Mouse (Mus musculus) hindlimb bud, embryonic 11.5 days (tissue): Measurements from ENCODE around the gene Sall4.
"Not testable (repeated sequence)": the region's sequence is repeated elsewhere in the genome, so short reads cannot be mapped to it uniquely, and the experiment has no call there.

Source experiments
- DNase-seq: peaks from one replicate; pipeline ENCODE4 v3.0.0-alpha.2; 2012; ENCODE audit warnings: low read depth, low spot score; ENCODE audit errors: extremely low spot score

Sall4 gene

DNA sequence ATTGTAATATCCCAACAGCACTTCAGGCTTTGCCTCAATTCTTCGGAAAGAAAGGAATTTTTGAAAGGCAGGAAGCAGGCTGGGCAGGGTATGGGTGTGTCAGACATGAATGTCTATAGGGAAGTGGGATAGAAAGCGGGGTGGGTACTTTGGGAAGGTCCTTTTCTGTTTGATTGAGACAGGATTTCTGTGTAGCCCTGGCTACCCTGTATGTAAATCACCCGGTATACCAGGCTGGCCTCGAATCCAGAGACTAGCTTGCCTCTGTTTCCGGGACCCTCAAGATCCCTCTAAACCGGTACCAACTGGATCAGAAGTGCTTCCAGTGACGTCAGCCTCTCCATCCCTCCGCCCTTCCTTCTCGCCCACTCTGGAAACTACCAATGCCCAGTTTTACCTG lies 6.6 kb downstream of the Sall4 start:
- no peak for DNase-seq

DNA sequence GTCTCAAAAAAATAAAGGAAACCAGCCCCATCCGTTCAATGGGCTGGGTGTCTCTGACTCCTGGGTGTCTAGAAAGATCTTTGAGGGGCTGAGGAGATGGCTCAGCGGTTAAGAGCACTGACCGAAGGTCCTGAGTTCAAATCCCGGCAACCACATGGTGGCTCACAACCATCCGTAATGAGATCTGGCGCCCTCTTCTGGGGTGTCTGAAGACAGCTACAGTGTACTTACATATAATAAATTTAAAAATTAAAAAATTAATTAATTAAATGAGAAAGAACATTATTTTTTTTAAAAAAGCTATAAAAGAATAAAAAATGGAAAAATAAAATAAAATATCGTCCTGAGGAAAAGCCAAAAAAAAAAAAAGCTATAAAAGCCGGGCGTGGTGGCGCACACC lies 23.3 kb downstream of the Sall4 start:
- not testable (repeated sequence) for DNase-seq

DNA sequence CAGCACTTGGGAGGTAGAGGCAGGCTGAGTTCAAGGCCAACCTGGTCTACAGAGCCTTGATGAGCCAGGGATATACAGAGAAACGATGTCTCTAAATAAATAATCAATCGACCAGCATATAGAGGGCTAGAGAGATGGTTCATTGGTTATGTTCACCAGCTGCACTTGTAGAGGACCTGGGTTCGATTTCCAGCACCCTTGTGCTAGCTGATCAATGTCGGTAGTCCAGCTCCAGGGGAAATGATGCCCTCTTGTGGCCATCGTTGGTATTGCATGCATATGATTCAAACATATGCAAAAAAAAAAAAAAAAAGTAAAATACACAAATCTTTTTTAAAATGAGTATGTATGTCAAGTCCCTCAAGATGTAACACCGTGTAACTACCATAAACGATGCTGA lies 25.1 kb downstream of the Sall4 start:
- no peak for DNase-seq

DNA sequence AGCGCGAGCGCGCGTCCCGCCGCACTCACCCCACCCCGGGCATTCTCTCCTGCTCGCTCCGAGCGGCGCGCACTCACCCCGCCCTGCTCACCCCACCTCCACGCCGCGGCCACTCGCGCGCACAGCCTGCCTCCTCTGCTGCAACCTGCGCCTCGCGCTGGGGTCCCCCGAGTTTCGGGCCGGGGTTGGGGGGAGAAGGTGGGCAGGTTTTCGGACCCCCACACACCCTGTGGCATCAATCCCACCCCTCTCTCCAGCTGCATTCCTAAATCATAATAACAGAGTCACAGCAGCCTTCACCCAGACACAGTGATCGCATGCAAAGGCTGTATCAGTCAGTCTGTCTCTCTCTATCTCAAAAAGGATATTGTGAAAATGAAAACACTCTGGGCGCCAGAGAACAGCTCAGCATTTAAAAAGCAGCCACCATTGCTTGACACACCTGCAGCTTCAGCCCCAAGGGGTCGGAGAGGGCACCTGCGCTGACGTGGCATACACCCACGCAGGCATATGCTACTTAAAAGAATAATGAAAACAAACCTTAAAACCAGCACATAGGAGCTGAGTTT lies 25.6 kb downstream of the Sall4 start, which contains the start of gene Atp9a:
TSS of gene Atp9a (minus strand) at position 351 of the 569 bp plus-strand sequence.
- no peak for DNase-seq

DNA sequence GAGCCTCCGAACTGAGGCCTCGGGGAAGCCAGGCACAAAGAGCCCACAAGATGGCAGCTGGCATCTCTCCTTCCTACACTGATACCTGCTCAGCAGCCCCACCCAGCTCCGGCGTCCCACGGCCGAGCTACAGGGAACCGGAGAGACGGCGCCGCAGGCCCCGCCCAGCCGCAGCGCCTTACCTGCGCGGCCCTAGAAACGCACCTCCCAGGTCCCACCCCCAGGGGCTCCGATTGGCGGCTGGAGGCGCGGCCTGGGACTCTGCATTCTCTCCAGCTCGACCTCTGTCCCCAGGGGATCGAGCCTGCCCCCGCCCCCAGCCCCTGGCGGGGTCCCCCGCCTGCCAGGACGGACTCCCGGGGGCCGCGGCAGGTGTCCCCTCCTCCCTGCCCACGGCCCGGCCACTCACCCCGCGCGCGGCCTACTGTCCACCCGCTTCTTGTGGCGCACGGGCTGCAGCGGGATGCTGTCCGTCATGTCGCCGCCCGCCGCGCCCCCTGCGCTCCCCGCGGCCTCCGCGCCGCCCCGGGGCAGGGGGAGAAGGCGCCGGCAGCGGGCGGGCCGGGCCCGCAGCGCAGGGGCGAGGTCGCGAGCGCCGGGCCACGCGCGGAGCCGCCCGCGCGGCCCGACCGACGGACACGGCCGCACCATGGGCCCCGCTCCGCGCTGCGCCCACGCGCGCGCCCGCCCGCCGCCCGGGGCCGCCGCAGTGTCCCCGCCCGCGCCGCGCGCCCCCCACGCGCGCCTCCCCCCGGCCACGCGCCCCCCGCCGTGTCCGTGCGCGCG lies 26.3 kb downstream of the Sall4 start:
- DNase-seq = no peak

DNA sequence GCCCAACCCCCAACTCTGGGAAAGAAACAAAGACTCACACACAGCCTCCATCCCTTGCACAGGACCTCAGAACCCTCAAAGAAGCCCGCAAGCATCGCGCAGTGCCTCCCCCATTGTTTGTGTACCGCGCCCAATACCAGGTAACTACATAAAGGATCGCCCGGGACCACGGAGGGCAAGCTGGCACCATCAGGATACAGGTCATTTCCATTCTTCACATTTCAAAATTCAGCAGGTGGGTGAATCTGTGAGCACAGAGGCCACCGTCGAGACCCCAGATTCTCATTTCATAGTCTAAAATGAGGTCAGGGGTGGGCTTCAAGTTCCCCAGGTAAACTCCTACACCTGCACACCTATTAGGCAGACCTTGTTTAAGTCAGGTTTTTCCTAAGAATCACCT lies 27.2 kb downstream of the Sall4 start:
- DNase-seq = no peak

DNA sequence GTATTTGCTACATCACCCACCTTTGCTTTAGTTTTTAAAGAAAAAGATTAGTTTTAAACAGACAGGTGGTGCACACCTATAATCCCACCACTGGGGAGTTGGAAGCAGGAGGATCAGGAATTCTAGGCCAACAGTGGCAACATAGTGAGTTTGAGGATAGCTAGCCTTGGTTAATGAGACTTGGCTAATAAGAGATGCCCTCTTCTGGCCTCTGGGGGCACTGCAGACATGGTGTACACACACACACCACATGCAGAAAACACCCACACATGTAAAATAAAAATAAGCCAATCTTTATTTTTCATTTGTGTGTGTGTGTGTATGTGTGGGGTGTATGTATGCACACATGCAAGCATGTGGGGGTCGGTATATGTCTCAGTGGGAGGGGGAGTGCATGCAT lies 28.9 kb downstream of the Sall4 start:
- DNase-seq = no peak

DNA sequence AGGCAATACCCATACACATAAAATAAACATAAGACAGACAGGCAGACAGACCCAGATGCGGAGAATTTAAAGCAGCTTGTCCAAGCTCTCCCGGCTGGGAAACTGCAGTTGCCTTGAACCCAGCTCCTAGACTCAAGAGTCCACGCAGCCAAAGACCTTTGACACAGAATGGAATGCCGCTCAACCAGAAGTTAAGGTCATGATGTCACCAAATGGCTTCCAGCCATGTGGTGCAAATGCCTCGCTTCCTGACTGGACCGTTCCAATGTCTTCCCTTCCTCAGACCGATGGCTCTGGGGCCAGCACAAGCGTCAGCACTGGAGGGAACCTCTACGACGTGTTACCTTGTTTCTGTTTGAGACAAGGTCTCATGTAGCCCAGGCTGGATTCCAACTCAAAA lies 29.9 kb downstream of the Sall4 start:
- no peak for DNase-seq

DNA sequence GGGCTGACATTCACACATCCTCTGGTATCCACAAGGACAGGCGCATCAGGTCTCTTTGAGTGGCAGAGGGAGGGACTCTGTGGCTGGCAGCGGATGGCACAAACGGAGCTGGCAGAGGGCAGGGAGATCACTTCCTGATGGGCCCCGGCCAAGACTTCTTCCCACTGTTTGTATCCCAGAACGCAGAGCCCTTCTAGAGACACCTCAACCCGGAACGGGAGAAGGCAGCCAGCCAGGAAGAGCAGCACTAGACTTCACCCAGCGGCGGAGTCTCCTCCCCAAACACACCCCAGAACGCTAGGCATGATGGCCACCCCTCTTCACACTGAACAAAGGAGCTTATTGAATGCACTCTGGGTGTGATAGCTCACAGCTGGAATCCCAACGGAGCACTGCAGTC lies 33.7 kb downstream of the Sall4 start:
- DNase-seq = no peak

DNA sequence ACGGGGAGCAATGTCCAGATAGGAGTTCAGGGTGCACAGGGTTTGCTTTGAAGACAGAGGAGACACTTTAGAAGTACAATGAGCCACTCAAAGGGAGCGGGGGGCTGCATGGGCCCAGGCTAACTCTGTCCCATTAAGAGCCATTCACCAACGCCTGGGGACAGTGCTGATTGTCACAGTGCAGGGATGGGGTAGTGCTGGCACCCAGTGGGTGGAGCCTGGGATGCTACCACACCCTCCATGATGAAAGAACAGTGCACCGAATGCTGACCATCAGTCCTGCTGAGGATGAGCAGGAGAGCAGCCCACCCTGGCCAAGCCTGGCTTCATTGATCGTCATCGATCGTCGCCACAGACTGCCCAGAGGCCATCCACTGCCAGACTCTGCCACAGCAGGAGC lies 36.5 kb downstream of the Sall4 start:
- DNase-seq = no peak

DNA sequence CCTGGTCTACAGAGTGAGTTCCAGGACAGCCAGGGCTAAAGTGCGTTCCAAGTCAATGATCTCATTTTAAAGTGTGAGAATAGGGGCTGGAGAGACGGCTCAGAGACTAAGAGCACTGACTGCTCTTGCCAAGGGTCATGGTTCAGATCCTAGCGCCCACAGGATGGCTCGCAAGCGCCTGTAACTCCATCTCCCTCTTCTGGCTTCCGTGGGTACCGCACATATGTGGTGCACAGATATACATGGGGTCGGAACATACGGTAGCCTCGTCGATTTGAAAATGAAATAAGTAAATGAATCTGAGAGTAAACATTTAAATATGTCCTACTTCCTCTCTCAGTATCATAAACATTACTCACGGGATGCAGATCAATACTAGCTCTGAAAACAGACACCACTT lies 38.0 kb downstream of the Sall4 start:
- no peak for DNase-seq

DNA sequence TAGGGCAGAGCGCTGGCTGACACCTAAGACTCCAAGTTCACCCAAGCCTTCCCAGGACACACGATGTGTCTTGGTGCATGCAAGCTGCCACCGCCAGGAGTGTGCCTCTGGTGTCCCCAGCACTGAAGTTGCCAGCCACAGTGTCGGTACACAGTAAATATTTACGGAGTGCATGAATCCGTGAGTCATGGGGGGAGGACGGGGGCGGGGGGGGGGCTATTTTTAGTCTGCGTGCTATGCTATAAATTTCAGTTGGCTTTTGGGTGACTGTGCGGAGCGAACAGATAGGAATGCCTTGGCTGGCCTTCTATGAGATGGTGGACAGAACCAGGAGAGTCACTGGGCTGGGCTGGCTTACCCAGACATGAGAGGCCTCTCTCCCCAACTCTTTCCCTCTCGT lies 39.7 kb downstream of the Sall4 start:
- no peak for DNase-seq

DNA sequence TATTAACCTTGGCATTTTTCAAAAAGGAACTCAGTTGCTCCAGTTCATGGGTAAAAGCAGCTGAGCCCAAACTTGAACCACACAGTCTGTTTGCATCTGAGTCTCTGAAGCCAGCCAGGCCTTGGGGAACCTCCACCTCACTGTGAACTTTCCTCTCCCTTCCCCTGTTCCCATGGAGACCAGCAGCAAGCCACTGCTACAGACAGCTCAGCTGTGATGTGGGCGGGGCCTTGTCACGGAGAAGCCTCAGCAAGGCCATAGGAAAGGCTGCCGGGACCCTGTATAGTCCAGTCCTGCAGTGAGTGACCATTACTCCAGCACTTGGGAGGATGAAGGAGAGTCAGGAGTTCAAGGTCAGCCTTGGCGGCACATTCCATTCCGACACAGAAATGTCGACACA lies 41.7 kb downstream of the Sall4 start:
- DNase-seq = no peak

DNA sequence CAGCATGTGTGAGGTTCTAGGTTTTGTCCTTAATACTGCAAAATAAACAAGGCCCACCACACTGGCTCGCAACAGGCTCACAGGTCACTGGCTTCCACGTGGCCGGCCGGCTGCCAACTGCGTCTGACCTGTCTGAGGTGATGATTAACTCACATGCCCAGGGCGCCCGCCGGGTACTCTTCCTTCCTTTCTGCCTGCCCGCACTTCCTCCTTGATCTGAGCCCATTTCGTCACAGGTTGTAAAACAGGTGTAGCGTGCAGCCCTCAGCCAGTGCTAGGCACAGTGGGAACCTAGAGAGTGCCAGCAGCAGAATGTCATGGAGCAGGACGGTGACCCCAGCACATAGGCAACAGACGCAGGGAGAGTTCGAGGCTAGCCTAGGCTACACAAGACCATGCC lies 46.4 kb downstream of the Sall4 start:
- DNase-seq = no peak

DNA sequence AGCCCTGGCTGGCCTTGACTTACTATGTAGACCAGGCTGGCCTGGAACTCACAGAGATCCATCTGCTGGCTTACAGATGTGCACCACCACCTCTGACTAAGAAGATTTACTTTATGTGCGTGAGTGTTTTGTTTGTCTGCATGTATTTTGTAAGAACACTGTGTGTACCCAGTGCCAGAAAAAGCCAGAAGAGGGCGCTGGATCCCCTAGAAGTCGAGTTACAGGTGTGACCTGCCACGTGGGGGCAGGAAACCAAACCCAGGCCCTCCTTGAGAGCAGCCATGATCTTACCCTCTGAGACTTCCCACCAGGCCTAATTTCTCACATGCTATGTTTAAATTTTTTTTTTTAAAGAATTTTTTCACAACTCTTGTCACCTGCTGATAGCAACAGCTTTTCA lies 48.0 kb downstream of the Sall4 start:
- no peak for DNase-seq

DNA sequence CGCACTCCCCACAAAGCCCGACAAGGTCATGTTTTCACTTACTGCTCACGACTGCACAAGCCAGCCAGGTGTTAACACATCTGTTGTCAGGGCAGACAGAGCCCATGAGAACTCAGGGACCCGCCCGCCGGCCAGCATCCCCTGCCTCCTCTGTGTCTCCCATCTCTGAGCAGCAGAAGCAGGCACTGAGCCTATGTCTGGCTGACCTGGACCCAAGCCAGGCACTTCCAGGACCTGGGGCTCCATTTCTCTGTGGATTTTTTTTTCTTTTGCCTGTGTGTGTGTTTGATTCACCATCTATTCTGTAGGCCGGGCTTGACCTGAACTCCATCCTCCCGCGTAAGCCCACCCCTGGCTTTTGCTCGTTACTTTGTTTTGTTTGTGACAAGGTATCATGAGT lies 49.0 kb downstream of the Sall4 start:
- DNase-seq = no peak

DNA sequence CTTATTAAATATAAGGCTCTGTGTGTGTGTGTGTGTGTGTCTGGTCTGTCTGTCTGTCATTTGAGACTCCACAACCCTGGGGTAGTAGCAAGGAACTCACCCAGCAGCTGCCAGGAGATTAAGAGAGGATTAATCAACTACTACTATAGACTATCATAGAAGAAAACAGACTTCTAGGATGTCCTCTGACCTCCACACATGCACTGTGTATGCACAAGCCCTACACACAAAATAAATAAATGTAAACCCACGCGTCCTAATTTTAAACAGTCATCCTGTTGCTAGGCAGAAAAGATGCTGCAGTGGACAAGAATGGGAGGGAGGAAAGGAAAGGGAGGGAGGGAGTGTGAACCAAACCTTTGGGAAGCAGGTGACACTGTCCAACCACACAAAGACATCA lies 49.5 kb downstream of the Sall4 start:
- DNase-seq = no peak

DNA sequence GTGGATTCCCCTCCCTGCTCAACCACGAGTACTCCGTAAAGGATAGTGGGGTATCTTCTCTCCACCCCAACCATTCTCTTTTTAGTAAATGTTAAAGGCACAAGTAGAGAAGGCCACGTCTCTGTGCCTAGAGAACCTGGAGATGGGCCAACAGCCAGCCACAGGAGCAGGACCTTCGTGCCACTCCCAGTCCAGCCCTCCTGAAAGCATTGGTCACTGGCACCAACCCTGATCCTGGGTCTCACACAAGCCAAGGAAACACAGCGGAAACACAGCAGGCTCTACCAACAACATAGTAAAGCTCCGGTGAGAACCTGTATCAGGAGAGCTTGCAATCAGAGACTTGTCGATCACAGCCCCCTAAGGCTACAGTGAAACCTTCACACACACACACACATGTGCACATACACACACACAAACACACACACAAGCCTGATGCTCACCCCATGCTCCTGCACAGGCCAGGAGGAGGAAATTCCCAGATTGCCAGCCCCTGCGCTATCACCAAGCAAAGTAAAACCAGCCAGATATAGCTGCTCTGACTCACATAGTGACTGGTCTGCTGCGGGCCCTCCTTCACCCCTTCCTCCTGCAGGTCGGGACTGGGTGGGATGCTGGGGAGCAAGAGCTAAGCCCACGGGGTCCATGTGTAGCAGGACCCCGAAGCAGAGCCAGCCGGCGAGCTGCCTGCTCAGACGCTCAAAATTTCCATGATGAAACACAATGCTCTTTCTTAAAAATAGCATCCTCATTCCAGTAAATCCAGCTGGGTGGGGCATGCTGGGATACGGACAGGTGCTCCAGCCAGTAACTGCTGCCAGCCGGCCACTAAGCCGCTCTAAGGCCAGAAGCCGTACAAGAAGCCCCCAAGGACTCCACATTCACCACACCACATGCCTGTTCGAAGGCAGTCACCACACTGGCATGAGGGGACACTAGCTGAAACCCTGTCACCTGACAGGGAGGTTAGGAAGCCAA lies 55.3 kb downstream of the Sall4 start:
- DNase-seq = no peak

DNA sequence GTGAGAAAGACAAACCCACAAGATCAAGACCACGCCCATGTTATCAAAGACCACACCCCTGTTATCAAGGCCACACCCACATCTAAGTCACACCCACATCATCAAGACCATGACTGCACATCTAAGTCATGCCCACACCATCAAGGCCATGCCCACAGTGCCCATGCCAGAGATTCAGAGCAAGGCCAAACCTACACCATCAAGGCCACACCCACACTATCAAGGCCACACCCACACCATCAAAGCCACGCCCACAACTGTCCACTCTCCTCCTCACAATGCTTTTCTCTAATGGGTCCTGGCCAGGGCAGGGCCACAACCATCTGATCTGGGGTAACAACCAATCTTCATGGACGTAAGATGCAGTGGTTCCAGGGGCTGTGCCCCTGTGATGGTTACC lies 56.8 kb downstream of the Sall4 start:
- no peak for DNase-seq

DNA sequence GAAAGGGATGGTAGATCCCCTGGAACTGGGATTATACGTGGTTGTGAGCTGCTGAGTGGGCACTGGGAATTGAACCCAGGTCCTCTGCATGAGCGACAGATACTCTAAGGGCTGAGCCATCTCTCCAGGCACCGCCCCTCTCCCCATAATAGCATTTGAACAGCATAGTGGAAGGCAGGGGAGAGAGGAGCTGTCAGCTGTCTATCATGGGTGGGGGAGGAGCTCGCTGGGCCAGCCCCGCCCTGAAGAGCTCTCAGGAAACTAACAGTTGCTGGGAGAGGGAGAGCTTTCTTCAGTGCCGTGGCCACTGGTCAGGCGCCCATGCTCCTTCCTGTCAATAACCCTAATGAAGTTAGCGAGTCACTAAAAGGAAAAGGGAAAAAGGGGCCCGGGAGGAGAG lies 60.0 kb downstream of the Sall4 start:
- no peak for DNase-seq

DNA sequence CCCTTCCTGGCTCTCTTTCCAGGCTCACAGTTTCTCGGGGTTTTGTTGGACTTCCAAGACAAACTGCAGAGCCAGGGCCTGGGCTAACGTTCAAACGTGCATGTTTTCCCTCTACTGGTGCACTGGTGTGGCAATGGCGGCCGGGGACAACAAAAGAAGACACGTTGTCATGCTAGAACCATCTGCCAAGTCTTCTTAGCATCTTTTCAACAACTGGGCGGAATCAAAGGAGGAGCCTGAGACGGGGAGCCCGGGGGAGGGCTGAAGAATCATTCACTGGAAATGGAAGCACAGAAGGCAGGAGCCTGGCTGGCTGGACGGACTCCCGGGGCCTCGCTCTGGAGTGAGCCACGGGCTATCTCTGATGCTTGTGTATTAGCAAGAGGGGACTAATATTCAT lies 65.5 kb downstream of the Sall4 start:
- no peak for DNase-seq
